Mouse (Mus musculus): ENCODE data around the gene Trpm2. TPM values are rescaled to one million over a fixed set of nuclear protein-coding genes. Genes with fewer than 3 reads are reported as not detected.

Gene Trpm2
- total and polyA plus RNA-seq, 3 experiments, result 0.16 to 0.34 TPM; not detected in 1

- TF ChIP-seq BHLHE40 (IDR thresholded peaks at IDR 0.05; ENCODE audit: low read depth, low read length), result no peak
- no peak for TF ChIP-seq TCF12 (IDR thresholded peaks at IDR 0.05; ENCODE audit: low read depth, low read length)
These were observed 4.0 kb upstream of the Trpm2 start (continued) for GRCm38 (mm10) chr10:77974323-77974722.

GRCm38 (mm10) chr10:77971709-77972553 is 1.6 kb upstream of the Trpm2 start:
- H3K9me3 ChIP-seq (replicated peaks; ENCODE audit: low read length), result peaks cover 7% of the 10 kb centered on the region
- in situ Hi-C loops (cut with MboI; ENCODE audit: low pct_ligation_motif_present, low pct_unique_long_range_greater_than_20kb, low sequenced_read_pairs) (no loop called here), dilution Hi-C loops (cut with MboI; ENCODE audit: extremely low pct_ligation_motif_present, extremely low pct_unique_long_range_greater_than_20kb, low sequenced_read_pairs) (no loop called here)
- no peaks in the 10 kb centered on the region for H3K79me2 ChIP-seq (replicated peaks; ENCODE audit: control insufficient read depth, extremely low read depth, insufficient read depth, poor library complexity, severe bottlenecking)
- no peak overlapping the region for H3K4me2 ChIP-seq (ENCODE audit: insufficient read depth, low read depth, poor library complexity, severe bottlenecking)
- peak; percentile 48 for DNase-seq (ENCODE audit: extremely low read depth)
- TF ChIP-seq RAD21 (IDR thresholded peaks at IDR 0.05; ENCODE audit: low read depth, low read length), result peak; percentile 31
- TF ChIP-seq CTCF (conservative IDR thresholded peaks at IDR 0.05 in 1 of 2, IDR thresholded peaks at IDR 0.05 in 1 of 2; ENCODE audit: low read depth in 2 of 2, low read length in 2 of 2), result peak in 1 of 2 experiments; percentile 60; a peak in 2 of 4 replicates
- TF ChIP-seq MAFK (IDR thresholded peaks at IDR 0.05; ENCODE audit: insufficient replicate concordance, low read length), result no peak
- no peak for TF ChIP-seq IRF4 (IDR thresholded peaks at IDR 0.05; ENCODE audit: low read depth, low read length)
- no peak for TF ChIP-seq POLR2AphosphoS2 (IDR thresholded peaks at IDR 0.05; ENCODE audit: low read depth, low read length)
- TF ChIP-seq MAX (IDR thresholded peaks at IDR 0.05; ENCODE audit: low read length), result no peak
- no peak for TF ChIP-seq BHLHE40 (IDR thresholded peaks at IDR 0.05; ENCODE audit: low read depth, low read length)
- H3K27ac ChIP-seq (ENCODE audit: insufficient read depth, low read depth), result no peak overlapping the region
- H3K36me3 ChIP-seq (replicated peaks in 1 of 2; ENCODE audit: control insufficient read depth in 1 of 2, insufficient read depth in 1 of 2, low read length in 1 of 2), result no peaks in the 10 kb centered on the region
- H3K4me1 ChIP-seq (ENCODE audit: control insufficient read depth in 1 of 2, insufficient read depth in 2 of 2), result peaks cover 9 to 12% of the 10 kb centered on the region in 2 experiments
- no peak overlapping the region for H3K4me3 ChIP-seq (replicated peaks in 1 of 3; ENCODE audit: low read depth in 2 of 3, low read length in 2 of 3, poor library complexity in 1 of 3)
- peaks cover 64% of the 10 kb centered on the region for H3K27me3 ChIP-seq (replicated peaks)
- no peak overlapping the region for H3K9ac ChIP-seq (ENCODE audit: insufficient read depth, low read depth)

GRCm38 (mm10) chr10:77971191-77971590 is 828 bp upstream of the Trpm2 start:
- peaks cover 64% of the 10 kb centered on the region for H3K27me3 ChIP-seq (replicated peaks)
- no peak overlapping the region for H3K27ac ChIP-seq (ENCODE audit: insufficient read depth, low read depth)
- no peak for DNase-seq (ENCODE audit: extremely low read depth)
- no peak for TF ChIP-seq UBTF (IDR thresholded peaks at IDR 0.05; ENCODE audit: low read depth, low read length)
- TF ChIP-seq GABPA (IDR thresholded peaks at IDR 0.05; ENCODE audit: insufficient replicate concordance, low read depth, low read length), result no peak
- no peak for TF ChIP-seq SMC3 (IDR thresholded peaks at IDR 0.05; ENCODE audit: low read depth, low read length)
- no peak for TF ChIP-seq USF2 (conservative IDR thresholded peaks at IDR 0.05; ENCODE audit: low read depth, low read length)
- no peak for TF ChIP-seq ZC3H11A (IDR thresholded peaks at IDR 0.05; ENCODE audit: low read depth, low read length)
- TF ChIP-seq POLR2A (IDR thresholded peaks at IDR 0.05; ENCODE audit: low read depth, low read length), result no peak
- no peak for TF ChIP-seq MYC (IDR thresholded peaks at IDR 0.05; ENCODE audit: low read depth, low read length)
- no peak for TF ChIP-seq E2F4 (IDR thresholded peaks at IDR 0.05; ENCODE audit: insufficient replicate concordance, low read depth, low read length)
- no peak for TF ChIP-seq SIN3A (IDR thresholded peaks at IDR 0.05; ENCODE audit: low read length)
- TF ChIP-seq NELFE (IDR thresholded peaks at IDR 0.05; ENCODE audit: low read depth, low read length), result no peak
- no peak for TF ChIP-seq MAFK (IDR thresholded peaks at IDR 0.05; ENCODE audit: insufficient replicate concordance, low read length)
- no peak for TF ChIP-seq EP300 (IDR thresholded peaks at IDR 0.05; ENCODE audit: low read length)
- no peak for TF ChIP-seq JUND (conservative IDR thresholded peaks at IDR 0.05; ENCODE audit: low read depth, low read length)
- no peak for TF ChIP-seq CHD2 (IDR thresholded peaks at IDR 0.05; ENCODE audit: low read length)
- TF ChIP-seq JUN (IDR thresholded peaks at IDR 0.05; ENCODE audit: insufficient read depth, low read depth, low read length), result no peak
- TF ChIP-seq IRF4 (IDR thresholded peaks at IDR 0.05; ENCODE audit: low read depth, low read length), result no peak
- TF ChIP-seq RAD21 (IDR thresholded peaks at IDR 0.05; ENCODE audit: low read depth, low read length), result no peak
- no peaks in the 10 kb centered on the region for H3K36me3 ChIP-seq (replicated peaks in 1 of 2; ENCODE audit: control insufficient read depth in 1 of 2, insufficient read depth in 1 of 2, low read length in 1 of 2)
- no peak overlapping the region for H3K9ac ChIP-seq (ENCODE audit: insufficient read depth, low read depth)
- H3K4me2 ChIP-seq (ENCODE audit: insufficient read depth, low read depth, poor library complexity, severe bottlenecking), result no peak overlapping the region
- no peak overlapping the region for H3K4me3 ChIP-seq (replicated peaks in 1 of 3; ENCODE audit: low read depth in 2 of 3, low read length in 2 of 3, poor library complexity in 1 of 3)
- peaks cover 9 to 12% of the 10 kb centered on the region in 2 experiments for H3K4me1 ChIP-seq (ENCODE audit: control insufficient read depth in 1 of 2, insufficient read depth in 2 of 2)
- H3K79me2 ChIP-seq (replicated peaks; ENCODE audit: control insufficient read depth, extremely low read depth, insufficient read depth, poor library complexity, severe bottlenecking), result no peaks in the 10 kb centered on the region
- in situ Hi-C loops (cut with MboI; ENCODE audit: low pct_ligation_motif_present, low pct_unique_long_range_greater_than_20kb, low sequenced_read_pairs), result no loop called here
- peaks cover 7% of the 10 kb centered on the region for H3K9me3 ChIP-seq (replicated peaks; ENCODE audit: low read length)
- dilution Hi-C loops (cut with MboI; ENCODE audit: extremely low pct_ligation_motif_present, extremely low pct_unique_long_range_greater_than_20kb, low sequenced_read_pairs), result no loop called here

Data from CH12.LX (cell line).